Mouse (Mus musculus): ENCODE results near the gene 1600014C10Rik. TPM values are rescaled to one million over a fixed set of nuclear protein-coding genes. Genes with fewer than 3 reads are reported as not detected.

1600014C10Rik gene
- polyA plus RNA-seq, 1 experiment from 2014 or later: 25.0 TPM

GRCm38 (mm10) chr7:38183709-38184417, 846 bp downstream of the 1600014C10Rik start:
- POLR2A ChIA-PET: interaction anchor here (1.7 kb wide), 1 partner anchor 17 kb away, joined by 7 read pairs; no protein-coding TSS in a partner anchor
- no peak for TF ChIP-seq CTCF (IDR thresholded peaks at IDR 0.05)
- H3K27me3 ChIP-seq: no peaks in the 10 kb centered on the region
- DNase-seq (ENCODE audit: low read depth, low spot score) (no peak), ATAC-seq (peak; percentile 88)
- CTCF ChIA-PET: interaction anchor here (1.2 to 4.3 kb wide), 7 partner anchors 10 to 87 kb away, joined by 3 to 76 read pairs (median 16); partner anchors contain the start of gene Pop4
- in situ Hi-C loops (cut with MboI; ENCODE audit: low pct_unique_long_range_greater_than_20kb): no loop called here

- H3K27me3 ChIP-seq: no peaks in the 10 kb centered on the region
- in situ Hi-C loops (cut with MboI; ENCODE audit: low pct_unique_long_range_greater_than_20kb): no loop called here
- DNase-seq (ENCODE audit: low read depth, low spot score) (no peak), ATAC-seq (no peak)
- ChIA-PET POLR2A (interaction anchor here (0.6 to 1.7 kb wide), 2 partner anchors 16 to 26 kb away, joined by 3 to 7 read pairs; no protein-coding TSS in a partner anchor), CTCF (interaction anchor here (1.2 to 4.3 kb wide), 6 partner anchors 9 to 87 kb away, joined by 3 to 76 read pairs (median 25); partner anchors contain the start of gene Pop4)
- no peak for TF ChIP-seq CTCF (IDR thresholded peaks at IDR 0.05)
These were observed 1.4 kb downstream of the 1600014C10Rik start for GRCm38 (mm10) chr7:38184418-38184745.

- ATAC-seq: no peak
- H3K27me3 ChIP-seq: no peaks in the 10 kb centered on the region
- no peak for TF ChIP-seq CTCF (IDR thresholded peaks at IDR 0.05)
- POLR2A ChIA-PET: interaction anchor here (0.6 to 1.6 kb wide), 2 partner anchors 16 to 26 kb away, joined by 3 to 4 read pairs; no protein-coding TSS in a partner anchor
- in situ Hi-C loops (cut with MboI; ENCODE audit: low pct_unique_long_range_greater_than_20kb): no loop called here
- DNase-seq (ENCODE audit: low read depth, low spot score): no peak
- CTCF ChIA-PET: interaction anchor here (1.6 to 4.3 kb wide), 4 partner anchors 12 to 87 kb away, joined by 3 to 76 read pairs (median 25); partner anchors contain the start of gene Pop4
These were observed 1.8 kb downstream of the 1600014C10Rik start for GRCm38 (mm10) chr7:38184786-38185185.

- no peak for ATAC-seq
These were observed 3.8 kb downstream of the 1600014C10Rik start for GRCm38 (mm10) chr7:38186861-38187260.

GRCm38 (mm10) chr7:38187796-38188195, 4.8 kb downstream of the 1600014C10Rik start:
- TF ChIP-seq CTCF (IDR thresholded peaks at IDR 0.05): no peak
- no peaks in the 10 kb centered on the region for H3K27me3 ChIP-seq
- DNase-seq (ENCODE audit: low read depth, low spot score) (no peak), ATAC-seq (no peak)
- ChIA-PET CTCF (interaction anchor here (1.1 to 3.1 kb wide), 3 partner anchors 8 to 15 kb away, joined by 4 to 24 read pairs (median 5); no protein-coding TSS in a partner anchor), POLR2A (no interaction called here)
- in situ Hi-C loops (cut with MboI; ENCODE audit: low pct_unique_long_range_greater_than_20kb): no loop called here

More at GRCm38 (mm10) chr7:38186861-38187260, 3.8 kb downstream of the 1600014C10Rik start:
- ChIA-PET POLR2A (no interaction called here), CTCF (interaction anchor here (0.7 to 3.1 kb wide), 3 partner anchors 9 to 79 kb away, joined by 3 to 24 read pairs (median 5); no protein-coding TSS in a partner anchor)
- H3K27me3 ChIP-seq: no peaks in the 10 kb centered on the region
- in situ Hi-C loops (cut with MboI; ENCODE audit: low pct_unique_long_range_greater_than_20kb): no loop called here
- no peak for TF ChIP-seq CTCF (IDR thresholded peaks at IDR 0.05)
- DNase-seq (ENCODE audit: low read depth, low spot score): no peak

- no peak for TF ChIP-seq CTCF (IDR thresholded peaks at IDR 0.05)
- DNase-seq (ENCODE audit: low read depth, low spot score) (no peak), ATAC-seq (no peak)
- in situ Hi-C loops (cut with MboI; ENCODE audit: low pct_unique_long_range_greater_than_20kb): no loop called here
- CTCF ChIA-PET: interaction anchor here (1.1 to 3.1 kb wide), 3 partner anchors 8 to 15 kb away, joined by 4 to 24 read pairs (median 5); no protein-coding TSS in a partner anchor
- POLR2A ChIA-PET: no interaction called here
- H3K27me3 ChIP-seq: no peaks in the 10 kb centered on the region
These were observed 5.5 kb downstream of the 1600014C10Rik start for GRCm38 (mm10) chr7:38188281-38189075.

- no peaks in the 10 kb centered on the region for H3K27me3 ChIP-seq
- DNase-seq (ENCODE audit: low read depth, low spot score) (no peak), ATAC-seq (no peak)
- TF ChIP-seq CTCF (IDR thresholded peaks at IDR 0.05): no peak
- in situ Hi-C loops (cut with MboI; ENCODE audit: low pct_unique_long_range_greater_than_20kb): no loop called here
- ChIA-PET CTCF (interaction anchor here (1.3 to 3.1 kb wide), 3 partner anchors 12 to 77 kb away, joined by 3 to 24 read pairs (median 4); no protein-coding TSS in a partner anchor), POLR2A (no interaction called here)
These were observed 6.3 kb downstream of the 1600014C10Rik start for GRCm38 (mm10) chr7:38189136-38189982.

- ATAC-seq (no peak), DNase-seq (ENCODE audit: low read depth, low spot score) (no peak)
- no peaks in the 10 kb centered on the region for H3K27me3 ChIP-seq
- in situ Hi-C loops (cut with MboI; ENCODE audit: low pct_unique_long_range_greater_than_20kb): loop anchor here (5.0 kb wide), 1 partner anchor 72 kb away; no protein-coding TSS in a partner anchor
- peak; percentile 59 for TF ChIP-seq CTCF (IDR thresholded peaks at IDR 0.05)
- ChIA-PET CTCF (interaction anchor here (0.9 to 1.4 kb wide), 3 partner anchors 8 to 76 kb away, joined by 3 to 4 read pairs (median 3); partner anchors contain the start of gene 1600014C10Rik), POLR2A (no interaction called here)
These were observed 7.2 kb downstream of the 1600014C10Rik start for GRCm38 (mm10) chr7:38190056-38190835.

- in situ Hi-C loops (cut with MboI; ENCODE audit: low pct_unique_long_range_greater_than_20kb): loop anchor here (5.0 kb wide), 1 partner anchor 71 kb away; no protein-coding TSS in a partner anchor
- POLR2A ChIA-PET: no interaction called here
- ATAC-seq: no peak
These were observed 8.1 kb downstream of the 1600014C10Rik start for GRCm38 (mm10) chr7:38191146-38191545.

More at GRCm38 (mm10) chr7:38191146-38191545, 8.1 kb downstream of the 1600014C10Rik start:
- H3K27me3 ChIP-seq: no peaks in the 10 kb centered on the region
- no peak for DNase-seq (ENCODE audit: low read depth, low spot score)
- no peak for TF ChIP-seq CTCF (IDR thresholded peaks at IDR 0.05)
- CTCF ChIA-PET: interaction anchor here (0.9 to 1.0 kb wide), 2 partner anchors 9 to 10 kb away, joined by 3 read pairs; partner anchors contain the start of gene 1600014C10Rik
